Mouse (Mus musculus): Measurements from ENCODE around the gene Tmc5.

GRCm38 (mm10) chr7:118571350-118571749, 25.7 kb upstream of the Tmc5 start:
- no peak for TF ChIP-seq CHD2 (IDR thresholded peaks at IDR 0.05; ENCODE audit: low read depth, low read length)
- no peak for TF ChIP-seq ZNF384 (IDR thresholded peaks at IDR 0.05; ENCODE audit: low read depth, low read length)
- TF ChIP-seq MAFK (IDR thresholded peaks at IDR 0.05; ENCODE audit: insufficient read depth, low read depth, low read length): no peak
